Mouse (Mus musculus) midbrain, embryonic 12.5 days (tissue): ENCODE measurements around the gene Slc1a4. TPM values are rescaled to one million over a fixed set of nuclear protein-coding genes. Genes with fewer than 3 reads are reported as not detected.

Experiments
- ATAC-seq: fragments of 200-750 bp; cut with Nextera tagmentation; 2 replicates; pipeline ENCODE4 v1.8.0; 2017; ENCODE audit warnings: low read depth, moderate TSS enrichment, moderate library complexity; ENCODE audit not compliant: low FRiP score
- H3K27ac ChIP-seq: fragments of 300-500 bp; sonication (generic); replicated peaks from 2 replicates; pipeline ENCODE4 v1.5.1; 2016; ENCODE audit warnings: mild to moderate bottlenecking
- H3K27me3 ChIP-seq: fragments of 300-500 bp; sonication (generic); 2 replicates; pipeline ENCODE4 v1.6.1; 2016; ENCODE audit warnings: mild to moderate bottlenecking
- H3K36me3 ChIP-seq: fragments of 300-500 bp; sonication (generic); 2 replicates; pipeline ENCODE4 v1.6.1; 2016
- H3K4me1 ChIP-seq: fragments of 300-500 bp; sonication (generic); 2 replicates; pipeline ENCODE4 v1.6.1; 2016
- H3K4me2 ChIP-seq: fragments of 300-500 bp; sonication (generic); replicated peaks from 2 replicates; pipeline ENCODE4 v1.6.1; 2016; ENCODE audit warnings: mild to moderate bottlenecking, moderate library complexity
- H3K4me3 ChIP-seq: fragments of 300-500 bp; sonication (generic); 2 replicates; pipeline ENCODE4 v1.5.1; 2016; ENCODE audit warnings: mild to moderate bottlenecking
- H3K9ac ChIP-seq: fragments of 300-500 bp; sonication (generic); replicated peaks from 2 replicates; pipeline ENCODE4 v1.6.1; 2016; ENCODE audit warnings: mild to moderate bottlenecking, moderate library complexity
- H3K9me3 ChIP-seq: fragments of 300-500 bp; sonication (generic); 2 replicates; pipeline ENCODE4 v1.6.1; 2016; ENCODE audit warnings: mild to moderate bottlenecking
- WGBS: fragments of 180-500 bp; shearing (Covaris S2); methylation state at CpG from one replicate; pipeline ENCODE4 v1.1.7; 2016; 5-methylcytosine and 5-hydroxymethylcytosine counted together
- polyA plus RNA-seq: library from polyadenylated mRNA; unstranded; fragments of >200 nt; fragmentation: Nextera tagmentation; extraction: Ambion mirVana; gene quantifications from 2 replicates; pipeline ENCODE4 v1.2.1, GENCODE M21; 2016

Gene Slc1a4
- polyA plus RNA-seq, 1 experiment from 2014 or later, result 25.0 TPM

GRCm38 (mm10) chr11:20278702-20279101 lies 53.8 kb downstream of the Slc1a4 start:
- ATAC-seq, result no peak
- Histone ChIP-seq H3K9me3 (no peaks in the 10 kb centered on the region), H3K4me2 (no peak overlapping the region), H3K4me3 (no peak overlapping the region), H3K4me1 (no peaks in the 10 kb centered on the region), H3K36me3 (no peaks in the 10 kb centered on the region), H3K9ac (no peak overlapping the region), H3K27me3 (no peaks in the 10 kb centered on the region), H3K27ac (no peak overlapping the region)
- 78% methylated on average over 5 of the region's 5 CpGs for WGBS

GRCm38 (mm10) chr11:20277106-20277505 lies 55.4 kb downstream of the Slc1a4 start:
- no peaks in the 10 kb centered on the region for H3K4me1 ChIP-seq
- H3K36me3 ChIP-seq, result no peaks in the 10 kb centered on the region
- no peak overlapping the region for H3K4me3 ChIP-seq
- H3K9ac ChIP-seq, result no peak overlapping the region
- no peak overlapping the region for H3K27ac ChIP-seq
- ATAC-seq, result no peak
- no peak overlapping the region for H3K4me2 ChIP-seq
- no peaks in the 10 kb centered on the region for H3K27me3 ChIP-seq
- H3K9me3 ChIP-seq, result no peaks in the 10 kb centered on the region
- 73% methylated on average over 2 of the region's 2 CpGs for WGBS

GRCm38 (mm10) chr11:20275974-20276373 lies 56.5 kb downstream of the Slc1a4 start:
- ATAC-seq, result no peak
- Histone ChIP-seq H3K4me2 (no peak overlapping the region), H3K36me3 (no peaks in the 10 kb centered on the region), H3K4me3 (no peak overlapping the region), H3K9ac (no peak overlapping the region), H3K4me1 (no peaks in the 10 kb centered on the region), H3K27me3 (no peaks in the 10 kb centered on the region), H3K9me3 (no peaks in the 10 kb centered on the region), H3K27ac (no peak overlapping the region)
- WGBS, result 62% methylated on average over 2 of the region's 2 CpGs

DNA sequence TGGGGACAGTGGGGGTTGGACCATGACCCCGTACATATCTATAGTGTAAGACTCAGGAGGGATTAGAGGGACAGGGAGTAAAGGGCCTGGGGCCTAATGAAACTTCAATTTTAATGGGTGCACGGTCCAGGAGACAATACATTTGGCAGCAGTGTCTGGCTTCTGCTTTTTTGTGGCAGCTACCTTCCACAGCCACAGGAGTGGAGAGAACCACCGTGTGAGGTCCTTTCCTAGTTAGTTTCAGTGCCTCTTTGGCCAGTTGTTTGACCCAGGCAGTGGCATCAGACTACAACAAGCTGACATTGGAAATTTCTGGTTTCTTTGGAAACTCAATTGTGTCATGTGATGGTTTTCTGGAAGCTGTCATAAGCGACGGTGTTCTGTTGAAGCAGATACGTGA lies 62.6 kb downstream of the Slc1a4 start:
- H3K4me3 ChIP-seq, result no peak overlapping the region
- no peak overlapping the region for H3K9ac ChIP-seq
- no peaks in the 10 kb centered on the region for H3K36me3 ChIP-seq
- H3K27ac ChIP-seq, result no peak overlapping the region
- H3K27me3 ChIP-seq, result no peaks in the 10 kb centered on the region
- no peak overlapping the region for H3K4me2 ChIP-seq
- WGBS, result 87% methylated on average over 6 of the region's 6 CpGs
- no peaks in the 10 kb centered on the region for H3K4me1 ChIP-seq
- H3K9me3 ChIP-seq, result no peaks in the 10 kb centered on the region
- ATAC-seq, result no peak

DNA sequence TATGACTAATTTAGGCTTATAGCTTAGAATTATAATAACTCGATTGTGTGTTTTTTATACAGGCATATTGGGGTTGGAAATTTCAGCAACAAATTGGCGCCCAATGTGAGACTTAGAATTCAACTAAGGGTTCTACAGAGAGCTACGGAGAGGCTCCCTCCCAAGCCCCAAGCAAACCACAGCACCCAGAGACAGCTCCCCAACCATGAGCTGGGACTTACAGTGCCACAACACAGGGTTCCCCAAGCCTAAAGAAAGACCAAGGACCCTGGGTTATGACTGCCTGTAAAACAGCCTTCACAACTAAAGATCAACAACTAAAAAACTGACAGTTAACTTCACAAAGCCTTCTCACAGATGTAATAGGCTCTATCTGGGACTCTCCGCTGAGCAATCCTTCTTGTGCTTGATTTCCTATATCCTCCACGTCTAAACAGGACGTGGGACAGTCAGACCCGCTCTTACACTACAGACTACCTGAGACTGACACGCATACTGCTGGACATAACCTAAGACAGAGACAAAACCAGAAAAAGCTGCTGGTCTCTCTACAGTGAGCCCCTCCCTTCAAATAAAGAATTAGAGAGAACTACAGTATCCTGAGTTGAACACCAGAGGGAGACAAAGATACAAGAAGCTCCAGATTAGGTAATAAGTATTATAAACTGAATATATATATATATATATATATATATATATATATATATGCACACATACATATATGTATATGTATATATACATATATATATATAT lies 69.7 kb downstream of the Slc1a4 start:
- H3K9ac ChIP-seq, result no peak overlapping the region
- no peak for ATAC-seq
- no peaks in the 10 kb centered on the region for H3K4me1 ChIP-seq
- H3K4me2 ChIP-seq, result no peak overlapping the region
- H3K4me3 ChIP-seq, result no peak overlapping the region
- H3K9me3 ChIP-seq, result no peaks in the 10 kb centered on the region
- 65% methylated on average over 8 of the region's 8 CpGs for WGBS
- no peak overlapping the region for H3K27ac ChIP-seq
- no peaks in the 10 kb centered on the region for H3K36me3 ChIP-seq
- no peaks in the 10 kb centered on the region for H3K27me3 ChIP-seq

DNA sequence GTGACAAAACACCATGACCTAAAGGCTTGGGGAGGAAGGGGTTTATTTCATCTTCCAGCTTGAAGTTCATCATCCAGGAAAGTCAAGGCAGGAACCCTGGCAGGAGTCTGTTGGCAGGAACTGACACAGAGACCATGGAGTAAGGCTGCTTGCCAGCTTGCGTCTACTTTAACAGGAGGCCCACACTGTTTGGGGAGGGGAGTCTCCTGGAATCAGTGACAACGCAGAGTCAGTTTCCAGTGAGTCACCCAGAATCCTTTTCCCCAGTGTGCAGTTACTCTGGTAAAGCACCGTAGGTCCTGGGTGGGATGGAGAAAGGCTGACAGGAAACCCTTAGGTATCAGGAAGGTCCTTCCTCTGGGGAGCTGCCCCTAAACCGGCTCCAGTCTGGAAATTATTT lies 77.7 kb downstream of the Slc1a4 start:
- no peak overlapping the region for H3K4me2 ChIP-seq
- no peak for ATAC-seq
- H3K9ac ChIP-seq, result no peak overlapping the region
- H3K4me1 ChIP-seq, result no peaks in the 10 kb centered on the region
- H3K27me3 ChIP-seq, result no peaks in the 10 kb centered on the region
- no peak overlapping the region for H3K27ac ChIP-seq
- 85% methylated on average over 4 of the region's 4 CpGs for WGBS
- H3K4me3 ChIP-seq, result no peak overlapping the region
- no peaks in the 10 kb centered on the region for H3K36me3 ChIP-seq
- no peaks in the 10 kb centered on the region for H3K9me3 ChIP-seq

DNA sequence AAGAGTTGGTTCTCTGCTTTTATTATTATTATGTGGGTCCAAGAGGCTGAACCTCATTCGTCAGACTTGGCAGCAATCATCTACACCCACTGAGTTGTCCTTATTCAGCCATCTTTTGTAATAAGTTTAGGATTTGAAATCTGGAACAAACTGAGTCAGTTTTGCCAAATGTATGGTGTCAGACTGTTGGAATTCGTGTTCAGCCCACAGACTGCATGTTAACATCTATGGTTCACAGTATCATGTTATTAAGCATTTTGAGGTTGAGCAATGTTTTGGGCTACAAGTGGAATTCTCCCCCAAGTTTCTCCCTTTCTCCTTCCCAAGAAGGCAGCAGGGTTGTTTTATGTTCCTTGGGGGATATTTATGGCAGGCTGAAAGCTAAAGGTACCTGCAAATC lies 79.4 kb downstream of the Slc1a4 start:
- Histone ChIP-seq H3K4me2 (no peak overlapping the region), H3K36me3 (no peaks in the 10 kb centered on the region), H3K27me3 (no peaks in the 10 kb centered on the region), H3K27ac (no peak overlapping the region), H3K4me3 (no peak overlapping the region), H3K4me1 (peaks cover 5% of the 10 kb centered on the region), H3K9ac (no peak overlapping the region), H3K9me3 (no peaks in the 10 kb centered on the region)
- 77% methylated on average over 2 of the region's 2 CpGs for WGBS
- ATAC-seq, result no peak

Other genes with a start within 250 kb of the Slc1a4 start
- gene Actr2, start 219.8 kb downstream of the Slc1a4 start, polyA plus RNA-seq, result 141 and 151 TPM in 2 replicates
- 269 and 275 TPM in 2 replicates for gene Rab1a, start 131.3 kb downstream of the Slc1a4 start, polyA plus RNA-seq
- 35.9 and 37.3 TPM in 2 replicates for gene Cep68, start 83.3 kb downstream of the Slc1a4 start, polyA plus RNA-seq
- 31.6 and 42.2 TPM in 2 replicates for gene Sertad2, start 210.5 kb upstream of the Slc1a4 start, polyA plus RNA-seq